Mouse (Mus musculus): ENCODE measurements at regions not wholly inside any gene's neighbourhood (a gene's known extent, or its start where the extent isn't known, plus 50 kb on each side); places are given as distances from the start of the nearest gene placed in this dataset.

DNA sequence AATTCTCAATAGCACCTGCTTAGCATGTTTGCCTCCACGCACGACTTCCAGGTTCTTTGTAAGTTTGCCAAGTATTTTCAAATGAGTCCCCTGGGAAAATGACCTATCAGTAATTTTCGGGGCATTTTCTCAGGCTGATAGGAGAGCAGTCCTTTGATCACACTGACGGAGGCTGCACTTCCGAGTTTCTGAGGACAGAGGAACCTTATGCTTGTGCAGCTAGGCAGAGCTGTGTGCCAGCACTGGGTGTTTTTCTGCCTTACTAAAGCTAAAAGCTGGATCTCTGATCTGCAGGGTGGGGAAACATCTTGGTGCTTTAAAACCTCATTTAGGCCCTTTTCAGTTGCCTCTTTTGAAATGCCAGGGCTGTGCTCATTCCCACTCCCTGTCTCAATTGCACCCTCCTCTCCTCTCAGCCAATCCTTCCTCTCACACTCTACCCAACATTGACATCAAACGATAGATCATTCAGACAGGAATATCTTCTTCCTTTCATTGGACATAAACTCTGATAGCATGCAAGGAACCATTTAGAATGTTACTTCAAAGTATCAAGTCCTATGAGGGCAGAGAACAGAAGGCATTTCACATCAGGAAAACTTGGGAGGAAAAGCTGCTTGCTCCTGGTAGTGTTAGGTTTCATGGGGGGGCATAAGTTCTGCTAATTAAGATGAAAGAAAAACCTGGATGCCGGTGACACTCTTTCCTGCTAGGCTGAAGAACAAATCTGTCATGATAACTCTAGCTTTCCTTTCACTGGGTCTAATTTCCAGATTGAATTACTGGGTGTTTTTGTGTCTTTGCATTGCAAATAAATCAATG is 95.3 kb downstream of the Lurap1l start:
- intact Hi-C loops (cut with DNase I): no loop called here

GRCm38 (mm10) chr4:81006546-81006945 is 96.1 kb downstream of the Lurap1l start:
- no peak for DNase-seq
- intact Hi-C loops (cut with DNase I): no loop called here

More for the DNA sequence above, 95.3 kb downstream of the Lurap1l start:
- no peak for DNase-seq

- intact Hi-C loops (cut with DNase I): no loop called here
- DNase-seq: no peak
Observed at GRCm38 (mm10) chr4:81021850-81022249, 111.4 kb downstream of the Lurap1l start.

DNA sequence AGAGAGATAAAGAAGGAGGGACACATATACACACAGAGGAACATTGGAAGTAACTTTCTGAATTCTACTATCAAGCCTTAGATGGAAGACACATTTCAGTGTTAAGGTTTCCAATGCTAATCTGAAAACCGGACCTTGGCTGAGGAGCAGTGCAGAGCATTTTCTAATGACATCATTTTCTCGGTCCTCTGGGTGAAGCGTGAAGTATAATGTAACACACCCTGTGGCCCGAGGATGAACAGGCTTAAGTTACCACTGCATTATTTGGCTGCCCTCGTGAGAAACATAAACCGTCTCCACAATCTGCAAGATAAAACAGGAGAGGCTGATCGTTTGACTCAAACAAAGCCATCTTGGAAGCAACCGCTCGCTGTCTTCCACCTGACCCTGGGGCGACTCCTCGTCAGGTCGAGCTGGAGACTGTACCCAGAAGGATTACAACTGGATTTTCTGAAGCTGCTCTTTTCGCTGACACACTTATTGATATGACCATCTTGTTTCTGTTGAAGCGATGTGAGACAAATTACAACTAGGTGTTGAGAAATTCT is 113.1 kb downstream of the Lurap1l start:
- no peak for DNase-seq
- intact Hi-C loops (cut with DNase I): no loop called here

DNA sequence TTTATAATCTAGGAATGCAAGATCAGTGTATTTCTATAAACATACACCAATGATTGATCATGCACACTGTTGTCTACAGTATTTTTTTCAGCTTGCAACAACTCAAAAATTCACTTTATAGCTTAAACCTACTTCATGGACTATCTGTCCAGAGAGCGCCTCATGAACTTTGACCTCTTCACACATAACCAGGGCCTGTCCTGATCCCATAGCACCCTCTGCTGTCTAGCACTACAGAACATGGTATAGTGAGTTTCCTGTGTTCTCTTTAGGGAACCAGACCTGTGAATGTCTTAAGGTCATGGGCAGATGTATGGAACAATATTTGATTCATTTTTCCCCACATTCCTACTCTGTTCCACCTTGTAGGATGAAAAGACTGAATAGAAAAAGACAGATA is 117.1 kb downstream of the Lurap1l start:
- no peak for DNase-seq
- intact Hi-C loops (cut with DNase I): no loop called here

DNA sequence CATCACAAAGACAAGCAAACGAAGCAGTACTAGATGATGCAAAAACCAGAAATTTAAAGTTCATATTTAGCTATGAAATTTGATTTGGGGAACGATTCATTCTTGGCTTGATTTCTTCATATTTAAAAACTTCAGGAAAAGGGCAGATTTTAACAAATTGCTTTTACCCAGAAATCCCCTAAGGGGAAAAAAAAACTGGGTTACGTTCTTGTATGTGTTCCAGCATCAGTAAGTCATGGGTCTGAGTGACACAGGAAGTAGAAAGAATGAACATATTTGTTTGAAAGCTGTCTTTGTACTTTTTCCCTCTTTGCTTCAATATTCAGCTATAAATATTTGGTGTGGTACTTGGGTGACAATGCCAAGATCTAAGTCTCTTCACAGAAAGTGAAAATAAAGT is 120.2 kb downstream of the Lurap1l start:
- intact Hi-C loops (cut with DNase I): no loop called here
- no peak for DNase-seq

DNA sequence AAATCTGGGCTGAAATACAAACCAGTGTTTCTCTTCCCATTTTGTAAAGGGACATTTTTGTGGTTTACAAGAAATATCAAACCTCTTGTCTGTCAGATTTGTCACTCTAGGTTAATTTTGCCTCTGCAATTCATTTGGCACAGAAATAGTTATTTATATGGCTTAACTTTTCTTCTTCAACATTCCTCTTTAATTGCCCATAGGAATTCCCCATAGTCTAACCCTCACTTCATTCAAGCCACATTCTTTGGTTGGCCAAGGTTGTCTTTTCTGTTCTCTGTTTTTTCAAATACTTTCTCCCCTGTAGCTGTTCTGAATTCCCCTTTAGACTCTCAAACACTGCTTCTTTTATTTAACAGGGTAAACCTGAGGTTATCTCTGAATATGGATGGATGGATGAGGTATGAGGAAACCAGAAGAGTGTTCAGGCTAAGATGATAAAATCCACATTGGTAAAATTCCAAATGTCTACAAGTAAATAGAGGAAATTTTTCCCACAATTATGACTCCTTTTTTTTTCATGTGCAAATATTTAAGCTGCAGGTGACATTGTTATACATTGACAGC is 127.0 kb downstream of the Lurap1l start:
- no peak for DNase-seq
- intact Hi-C loops (cut with DNase I): no loop called here

DNA sequence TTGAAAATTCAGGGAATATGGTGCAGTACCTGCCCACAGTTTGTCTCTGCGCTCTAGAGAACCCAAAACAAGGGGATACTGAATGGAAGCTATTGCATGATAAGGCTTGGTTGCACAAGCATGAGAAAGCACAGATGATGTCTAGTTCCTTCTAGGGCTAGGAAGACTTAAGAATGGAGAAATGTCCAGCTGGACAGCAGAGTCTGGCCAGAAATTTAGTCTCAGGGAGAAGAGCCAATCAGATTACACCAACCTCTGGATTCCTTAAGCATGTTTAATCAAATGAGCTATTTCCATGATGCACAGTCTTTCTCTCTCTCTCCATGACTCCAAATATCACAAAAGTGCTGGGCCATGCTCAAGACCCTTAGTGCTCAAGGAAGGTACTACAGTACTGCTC is 147.8 kb downstream of the Lurap1l start:
- intact Hi-C loops (cut with DNase I): no loop called here
- DNase-seq: no peak

GRCm38 (mm10) chr4:81058809-81059208 is 148.4 kb downstream of the Lurap1l start:
- intact Hi-C loops (cut with DNase I): no loop called here
- no peak for DNase-seq

DNA sequence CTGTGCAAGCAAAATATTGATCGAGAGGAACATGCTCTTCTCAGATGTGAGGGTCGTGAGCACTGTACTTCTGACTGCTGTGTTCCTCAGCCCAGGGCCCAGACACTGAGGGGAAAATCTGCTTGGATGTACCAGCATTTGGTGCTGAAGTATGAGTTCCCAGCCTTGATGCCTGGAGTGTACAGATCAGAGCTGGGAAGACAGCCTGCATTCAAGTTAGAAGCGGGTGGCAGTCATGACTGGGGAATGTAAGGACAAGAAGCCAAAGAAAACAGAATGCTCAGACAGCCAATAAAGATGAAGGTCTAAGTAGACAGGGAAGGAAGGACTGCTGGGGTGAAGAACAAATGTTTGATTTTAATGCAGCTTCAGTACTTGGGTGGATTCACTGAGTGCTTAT is 148.9 kb downstream of the Lurap1l start:
- no peak for DNase-seq

GRCm38 (mm10) chr4:81082290-81082947 is 172.0 kb downstream of the Lurap1l start:
- no peak for DNase-seq
- intact Hi-C loops (cut with DNase I): no loop called here

More for the DNA sequence above, 148.9 kb downstream of the Lurap1l start:
- intact Hi-C loops (cut with DNase I): no loop called here

- intact Hi-C loops (cut with DNase I): no loop called here
- DNase-seq: no peak
Observed at GRCm38 (mm10) chr4:81085188-81085587, 174.7 kb downstream of the Lurap1l start.

DNA sequence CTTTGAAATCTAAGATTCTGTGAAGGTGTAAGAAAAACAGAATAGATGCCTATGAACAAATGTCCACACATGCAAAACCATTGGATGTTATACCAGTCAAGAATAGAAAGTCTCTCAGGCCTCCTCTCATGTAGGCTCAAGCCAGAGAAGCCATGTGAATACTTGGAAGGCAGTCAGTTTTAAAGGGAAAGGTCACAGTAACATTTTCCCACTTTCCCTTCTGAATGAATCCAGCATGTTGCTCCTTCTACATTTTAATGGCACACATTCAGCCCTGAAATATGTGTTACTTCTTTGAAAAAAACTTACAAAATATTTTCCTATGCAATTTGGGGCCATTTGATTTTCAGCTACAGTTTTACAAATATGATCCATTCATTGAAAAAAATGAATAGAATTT is 186.1 kb downstream of the Lurap1l start:
- intact Hi-C loops (cut with DNase I): no loop called here
- no peak for DNase-seq

DNA sequence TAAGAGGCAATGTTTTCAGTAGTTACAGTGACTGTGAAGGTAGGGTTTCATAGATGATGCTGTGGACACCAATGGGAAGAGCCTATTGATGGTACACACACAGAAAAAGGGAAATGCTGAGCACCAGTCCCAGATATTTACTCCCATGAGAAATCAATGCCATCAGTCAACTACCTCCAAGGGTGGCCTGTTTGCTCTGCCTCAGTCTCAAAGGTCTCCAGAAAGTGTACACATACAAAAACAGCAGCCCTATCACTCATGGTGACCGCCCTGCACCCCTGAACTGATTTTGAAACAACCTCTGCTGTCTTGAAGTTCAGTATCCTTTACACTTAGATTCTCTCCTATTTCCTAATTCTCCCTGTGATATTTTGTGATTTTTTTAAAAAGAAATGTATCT is 187.2 kb downstream of the Lurap1l start:
- intact Hi-C loops (cut with DNase I): no loop called here
- DNase-seq: no peak

DNA sequence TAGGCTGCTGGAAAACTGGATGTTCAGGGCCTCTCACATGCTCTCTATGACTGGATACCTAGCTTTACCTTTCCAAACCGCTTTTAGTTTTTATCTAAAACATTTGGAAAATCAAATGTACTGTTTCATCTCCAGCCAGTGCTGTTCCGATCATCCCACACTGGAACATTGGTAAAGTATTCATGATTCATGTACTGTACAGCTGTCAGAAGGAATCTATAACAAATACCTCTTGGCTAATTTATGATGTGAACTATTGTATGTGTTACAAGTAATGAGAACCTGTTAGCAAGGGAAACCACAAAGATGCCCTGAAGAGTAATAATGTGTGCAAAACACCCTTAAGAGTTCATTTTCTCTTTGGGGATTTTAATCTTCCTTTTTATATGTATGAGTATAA is 190.6 kb downstream of the Lurap1l start:
- intact Hi-C loops (cut with DNase I): no loop called here
- no peak for DNase-seq

GRCm38 (mm10) chr4:81111307-81111706 is 200.9 kb downstream of the Lurap1l start:
- intact Hi-C loops (cut with DNase I): no loop called here
- DNase-seq: no peak

DNA sequence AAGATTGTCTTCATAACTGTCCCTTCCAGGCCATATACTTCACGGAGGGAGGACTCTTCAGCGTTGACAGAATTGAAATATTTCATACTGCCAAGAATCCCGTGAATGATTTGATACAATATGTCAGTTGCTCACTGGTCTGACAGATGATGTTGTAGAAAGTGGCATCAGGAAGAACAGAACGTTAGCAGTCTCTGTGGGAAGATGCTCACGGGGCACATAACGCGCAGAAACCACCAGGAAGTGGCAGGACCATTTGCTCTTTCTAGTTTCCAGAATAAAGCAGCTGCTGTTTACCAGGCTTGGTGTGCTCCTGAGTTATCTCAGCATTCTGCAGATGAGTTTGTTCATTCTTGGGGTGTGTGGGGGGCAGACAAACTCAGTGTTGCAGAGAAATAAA is 206.0 kb downstream of the Lurap1l start:
- DNase-seq: no peak
- intact Hi-C loops (cut with DNase I): no loop called here

DNA sequence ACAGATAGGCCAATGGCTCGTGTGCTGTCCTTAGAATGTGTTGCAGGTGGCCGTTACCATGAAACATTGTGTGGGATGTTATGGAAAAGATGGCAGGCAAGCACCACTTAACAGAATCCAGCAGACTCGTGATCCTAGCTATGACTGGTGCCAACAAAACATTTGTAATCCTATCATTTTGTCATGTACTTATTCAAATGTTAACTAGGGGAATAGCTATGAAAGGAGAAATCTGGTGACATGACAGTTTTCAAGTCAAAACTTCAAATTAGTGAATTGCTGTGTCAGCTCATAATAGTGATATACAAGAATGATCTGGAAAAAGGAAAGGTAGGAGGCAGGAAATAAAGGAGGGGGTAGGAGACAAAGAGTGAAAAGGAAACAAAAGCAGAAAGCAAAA is 213.7 kb downstream of the Lurap1l start:
- intact Hi-C loops (cut with DNase I): no loop called here
- DNase-seq: no peak

DNA sequence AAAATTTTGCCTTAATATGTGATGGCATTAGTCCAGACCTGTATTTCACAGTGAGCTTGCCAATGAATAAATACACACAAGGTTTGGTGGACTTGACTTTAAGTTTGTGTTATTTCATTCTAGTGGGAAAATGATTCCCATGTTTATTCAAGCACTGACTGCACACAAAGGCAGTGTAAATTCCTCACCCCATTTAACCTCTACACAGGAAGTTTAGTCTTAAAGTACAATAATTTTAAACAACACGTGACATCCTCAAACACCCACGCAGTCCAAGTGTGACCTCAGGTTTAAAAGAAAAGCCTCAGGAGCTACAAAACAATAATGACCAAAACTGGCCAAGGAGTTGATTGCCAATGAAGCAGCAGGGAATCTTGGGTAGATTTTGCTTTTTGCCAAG is 219.4 kb downstream of the Lurap1l start:
- intact Hi-C loops (cut with DNase I): no loop called here
- no peak for DNase-seq

GRCm38 (mm10) chr4:81173111-81173510 is 262.7 kb downstream of the Lurap1l start:
- intact Hi-C loops (cut with DNase I): no loop called here
- no peak for DNase-seq

DNA sequence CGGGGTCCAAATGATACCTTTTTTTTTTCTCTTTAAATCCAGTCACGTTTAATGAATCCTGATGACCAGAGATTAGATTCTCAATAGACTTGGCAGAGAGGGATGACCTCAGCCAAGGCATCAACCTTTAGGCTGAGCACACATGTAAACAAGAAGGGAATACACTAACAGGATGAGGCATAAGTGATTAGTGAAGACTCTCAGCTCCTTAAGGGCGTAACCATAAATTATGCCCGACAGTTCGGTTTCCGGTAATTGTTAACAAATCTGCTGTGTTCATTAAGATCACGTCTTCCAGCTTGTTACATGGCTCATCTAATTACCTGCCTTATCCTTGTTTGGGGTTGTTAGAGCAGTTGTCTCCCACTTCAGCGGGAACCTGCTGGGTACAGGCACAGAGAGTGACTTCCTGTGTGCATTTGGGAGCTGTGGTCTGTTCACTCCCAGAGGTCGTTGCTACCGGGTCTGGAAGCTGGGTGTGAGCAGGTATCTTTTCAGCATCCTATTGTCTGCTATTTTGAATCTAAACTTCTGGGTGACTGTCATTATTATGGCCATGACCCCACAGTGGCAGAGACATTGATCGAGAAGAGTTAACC is 265.1 kb downstream of the Mpdz start:
- DNase-seq: no peak
- intact Hi-C loops (cut with DNase I): loop anchor here (2.0 kb wide), 1 partner anchor 75 kb away; no protein-coding TSS in a partner anchor
